Mouse (Mus musculus) left cerebral cortex, adult 11 months (tissue): ENCODE data around the gene Bcr.

Source experiments
- DNase-seq: peaks from one replicate; pipeline ENCODE4 v3.0.0; 2022; ENCODE audit warnings: low spot score

The Bcr gene

GRCm38 (mm10) chr10:75131625-75132024 lies 71.2 kb downstream of the Bcr start:
- DNase-seq, result no peak

DNA sequence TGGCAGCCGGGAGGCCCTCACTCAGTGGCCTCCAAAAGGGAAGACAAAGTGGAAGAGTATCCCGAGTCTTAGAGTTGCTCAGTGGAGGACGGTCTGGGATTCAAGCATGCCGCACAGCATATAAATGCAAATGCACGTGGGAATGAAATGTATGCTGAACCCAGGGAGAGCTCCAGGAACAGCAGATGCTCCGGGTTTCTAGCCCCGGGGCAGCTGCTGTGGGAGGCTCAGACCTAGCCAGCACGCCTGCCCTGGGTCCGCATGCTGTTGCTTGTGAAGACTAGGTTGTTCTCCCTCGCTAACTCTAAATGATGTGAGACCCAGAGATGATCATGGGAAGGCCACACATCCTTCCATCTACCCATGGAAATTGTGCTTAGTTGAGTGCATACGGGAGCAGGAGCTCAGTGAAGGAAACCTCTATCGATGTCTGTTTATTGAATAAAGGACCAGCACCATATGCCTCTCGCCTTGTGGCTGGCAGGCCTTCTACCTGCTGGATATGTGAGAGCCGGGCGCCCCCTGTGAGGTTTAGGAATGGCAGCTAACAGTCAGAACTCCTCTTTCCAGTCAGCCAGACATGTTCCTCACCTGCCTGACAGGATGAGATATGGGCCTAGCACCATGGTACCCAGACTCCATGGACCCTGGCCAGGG lies 74.6 kb downstream of the Bcr start:
- no peak for DNase-seq

DNA sequence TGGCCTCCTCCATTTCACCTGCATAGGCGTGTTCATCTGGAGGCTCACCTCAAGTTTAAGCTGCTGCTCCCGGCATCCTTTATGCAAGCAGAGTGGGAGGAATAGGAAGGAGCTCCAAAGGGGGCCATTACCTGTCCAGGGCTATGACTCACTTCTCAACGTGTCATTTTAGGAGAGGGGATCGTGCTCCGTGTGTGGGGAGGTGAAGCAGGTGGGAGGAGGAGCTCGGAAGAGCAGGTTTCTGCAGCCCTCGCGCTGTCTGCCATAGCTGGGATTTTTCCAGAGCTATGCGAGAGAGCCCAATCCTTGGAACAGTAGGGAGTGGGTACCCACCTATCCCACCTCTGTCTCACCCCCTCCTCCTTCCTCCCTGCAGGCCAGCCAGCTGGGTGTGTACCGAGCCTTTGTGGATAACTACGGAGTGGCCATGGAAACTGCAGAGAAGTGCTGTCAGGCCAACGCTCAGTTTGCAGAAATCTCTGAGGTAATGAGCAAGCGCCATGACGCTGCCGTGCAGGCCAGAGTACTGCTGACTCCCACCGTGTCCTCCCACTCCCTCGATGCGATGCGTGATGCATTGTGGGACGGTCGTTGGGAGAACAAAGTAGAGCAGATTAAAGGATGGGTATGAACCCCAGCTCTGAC lies 75.2 kb downstream of the Bcr start:
- DNase-seq, result no peak

- DNase-seq, result no peak
Observed at GRCm38 (mm10) chr10:75137148-75137547, 76.8 kb downstream of the Bcr start.

DNA sequence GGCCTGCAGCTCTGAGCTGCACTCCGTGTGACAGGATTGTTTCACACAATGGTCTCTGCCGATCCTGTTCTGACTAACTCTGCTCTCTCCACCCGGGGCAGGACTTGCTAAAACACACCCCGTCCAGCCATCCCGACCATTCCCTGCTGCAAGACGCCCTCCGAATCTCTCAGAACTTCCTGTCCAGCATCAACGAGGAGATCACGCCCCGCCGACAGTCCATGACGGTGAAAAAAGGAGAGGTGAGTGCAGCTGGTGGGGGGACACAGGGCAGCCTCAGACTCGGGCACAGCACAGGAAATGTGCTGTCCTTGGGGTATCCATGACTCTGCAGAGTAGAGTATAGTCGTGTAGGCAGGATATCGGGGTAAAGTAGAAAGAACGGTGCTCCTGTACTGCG lies 84.8 kb downstream of the Bcr start:
- DNase-seq, result no peak

GRCm38 (mm10) chr10:75146001-75146400 lies 85.6 kb downstream of the Bcr start:
- DNase-seq, result no peak

DNA sequence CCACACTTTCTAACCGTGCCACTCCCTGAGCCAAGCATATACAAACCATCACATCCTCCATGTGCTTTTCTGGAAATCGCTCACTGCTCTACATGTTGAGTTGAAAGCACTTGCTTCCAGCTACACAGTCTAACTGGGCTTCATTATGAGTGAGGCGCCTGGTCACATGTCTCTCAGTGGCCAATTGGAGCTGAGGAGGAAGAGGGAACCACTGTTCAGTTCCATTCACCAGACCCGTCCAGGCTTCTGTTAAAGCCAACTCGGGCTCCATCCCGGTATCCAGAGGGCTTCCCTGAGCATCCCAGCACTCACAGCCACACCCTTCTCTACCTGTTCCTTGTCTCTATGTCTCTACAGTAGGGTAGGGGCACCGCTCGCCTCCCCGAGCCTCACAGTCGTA lies 86.2 kb downstream of the Bcr start:
- DNase-seq, result no peak

DNA sequence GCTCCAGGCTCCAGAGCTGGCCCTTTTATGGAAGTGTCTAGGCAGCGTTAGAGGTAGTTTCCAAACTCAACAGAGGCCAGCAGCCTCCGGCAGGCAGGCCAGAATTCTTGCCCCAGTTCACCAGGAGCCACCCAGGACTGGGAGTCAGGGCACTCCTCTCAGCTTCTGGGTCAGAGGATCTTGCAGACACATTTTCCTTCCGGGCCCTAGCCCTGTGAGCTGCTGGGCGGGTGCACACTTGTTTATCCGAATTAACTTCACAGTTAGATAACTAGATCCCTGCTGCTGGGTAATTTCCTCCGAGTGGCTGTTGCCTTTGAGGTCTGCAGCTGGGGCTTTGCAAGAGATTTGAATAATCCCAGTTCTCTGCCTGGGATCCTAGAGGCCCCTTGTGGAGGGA lies 87.9 kb downstream of the Bcr start:
- no peak for DNase-seq

DNA sequence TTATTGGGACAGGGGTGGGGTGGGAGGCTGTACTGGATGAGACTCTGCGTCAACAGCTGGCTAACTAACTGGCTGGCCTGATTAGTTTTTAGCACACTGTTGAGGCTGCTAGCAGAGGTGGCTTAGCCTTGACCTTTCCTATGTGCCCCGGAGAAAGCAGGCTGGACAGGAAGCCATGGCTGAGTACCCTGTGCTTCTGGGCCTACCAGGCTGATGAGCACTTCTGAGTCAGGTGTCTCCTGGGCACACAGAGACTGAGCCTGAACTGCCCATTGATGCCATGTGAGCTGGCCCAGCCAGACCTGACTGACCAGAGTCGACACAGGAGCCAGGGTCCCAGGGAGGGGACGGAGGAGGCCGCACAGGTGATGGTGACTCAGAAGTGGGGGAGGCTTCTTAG lies 90.0 kb downstream of the Bcr start:
- no peak for DNase-seq

DNA sequence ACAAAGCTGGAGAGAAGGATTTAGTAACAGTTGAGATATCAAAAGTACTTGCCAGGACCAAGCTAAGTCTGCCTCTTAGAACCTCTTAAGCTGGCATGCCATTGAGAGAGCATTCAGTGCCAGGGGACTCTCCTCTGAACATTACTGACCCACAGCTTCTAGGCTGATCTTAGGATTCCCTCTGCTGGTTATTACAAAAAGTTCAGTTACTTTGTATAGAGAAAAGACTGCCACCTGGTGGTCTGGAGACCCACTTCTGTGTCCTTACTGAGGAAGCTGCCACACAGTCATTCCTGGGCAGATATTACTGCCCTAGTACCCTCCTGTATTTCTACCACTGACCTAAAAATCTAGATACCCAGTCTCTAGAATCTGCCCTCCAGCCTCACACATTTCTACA lies 90.9 kb downstream of the Bcr start:
- DNase-seq, result peak; percentile 83

- no peak for DNase-seq
Observed at GRCm38 (mm10) chr10:75156835-75157234, 96.4 kb downstream of the Bcr start.

DNA sequence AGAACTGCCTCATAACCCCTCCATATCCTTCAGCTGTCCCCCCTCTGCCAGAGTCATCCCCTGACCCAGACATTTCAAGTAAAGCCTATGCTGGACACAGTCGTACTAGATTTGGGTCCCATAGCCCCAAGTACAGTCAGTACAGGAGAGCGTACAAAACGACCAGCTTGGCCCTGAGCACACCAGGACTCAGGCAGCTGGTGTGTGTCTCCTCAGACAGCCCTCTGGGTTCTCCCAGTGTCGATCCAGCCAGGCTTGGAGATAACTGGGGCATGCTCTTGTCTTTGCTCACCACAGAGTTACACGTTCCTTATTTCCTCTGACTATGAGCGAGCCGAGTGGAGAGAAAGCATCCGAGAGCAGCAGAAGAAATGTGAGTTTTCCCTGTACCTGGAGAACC lies 97.3 kb downstream of the Bcr start:
- DNase-seq, result no peak

DNA sequence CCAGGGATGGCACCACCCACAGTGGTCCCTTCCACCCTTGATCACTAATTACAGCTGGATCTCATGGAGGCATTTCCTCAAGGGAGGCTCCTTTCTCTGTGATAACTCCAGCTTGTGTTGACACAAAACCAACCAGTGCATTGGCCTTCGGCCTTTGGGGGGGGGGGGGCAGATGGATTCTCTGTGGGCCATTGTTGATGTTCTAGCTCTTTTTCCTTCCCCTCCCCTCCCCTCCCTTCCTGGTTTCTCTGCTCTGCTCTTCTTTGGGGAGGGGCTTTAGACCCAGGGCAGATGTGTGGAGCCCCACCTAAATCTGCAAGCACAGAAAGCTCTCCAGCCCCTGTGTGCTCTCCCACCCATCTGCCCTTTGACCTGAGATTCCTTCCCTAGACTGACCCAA lies 98.0 kb downstream of the Bcr start:
- no peak for DNase-seq

DNA sequence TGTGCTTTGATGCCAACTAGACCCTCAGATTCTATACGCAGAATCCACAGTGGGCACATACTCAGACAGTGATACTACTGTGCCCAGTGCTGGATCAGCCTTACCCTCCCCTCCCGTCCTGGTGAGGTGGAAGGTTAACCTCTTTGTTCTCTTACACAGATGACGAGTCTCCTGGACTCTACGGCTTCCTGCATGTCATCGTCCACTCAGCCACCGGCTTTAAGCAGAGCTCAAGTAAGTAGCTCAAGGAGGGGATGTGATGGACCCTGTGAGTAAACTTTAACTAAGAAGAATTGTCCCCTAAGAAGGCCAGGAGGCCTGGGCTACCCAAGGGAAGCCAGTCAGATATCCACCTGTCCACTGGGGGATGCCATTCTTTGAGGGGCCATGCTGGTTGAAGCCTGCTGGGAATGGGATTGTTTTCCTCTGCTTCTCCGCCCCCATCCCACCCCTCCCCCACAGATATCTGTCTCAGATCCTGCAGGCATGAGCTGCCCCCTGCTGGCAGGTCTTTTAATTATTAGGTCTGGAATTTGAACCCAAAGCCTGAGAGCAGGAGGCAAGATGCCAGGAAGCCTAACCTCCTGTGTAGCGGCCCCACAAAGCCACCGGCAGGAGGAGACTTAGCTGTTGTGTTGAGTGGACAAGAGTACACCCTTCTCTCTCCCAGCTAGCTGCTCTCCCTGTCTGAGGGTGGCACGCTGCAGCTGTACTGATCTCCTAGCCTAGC lies 99.9 kb downstream of the Bcr start:
- no peak for DNase-seq

DNA sequence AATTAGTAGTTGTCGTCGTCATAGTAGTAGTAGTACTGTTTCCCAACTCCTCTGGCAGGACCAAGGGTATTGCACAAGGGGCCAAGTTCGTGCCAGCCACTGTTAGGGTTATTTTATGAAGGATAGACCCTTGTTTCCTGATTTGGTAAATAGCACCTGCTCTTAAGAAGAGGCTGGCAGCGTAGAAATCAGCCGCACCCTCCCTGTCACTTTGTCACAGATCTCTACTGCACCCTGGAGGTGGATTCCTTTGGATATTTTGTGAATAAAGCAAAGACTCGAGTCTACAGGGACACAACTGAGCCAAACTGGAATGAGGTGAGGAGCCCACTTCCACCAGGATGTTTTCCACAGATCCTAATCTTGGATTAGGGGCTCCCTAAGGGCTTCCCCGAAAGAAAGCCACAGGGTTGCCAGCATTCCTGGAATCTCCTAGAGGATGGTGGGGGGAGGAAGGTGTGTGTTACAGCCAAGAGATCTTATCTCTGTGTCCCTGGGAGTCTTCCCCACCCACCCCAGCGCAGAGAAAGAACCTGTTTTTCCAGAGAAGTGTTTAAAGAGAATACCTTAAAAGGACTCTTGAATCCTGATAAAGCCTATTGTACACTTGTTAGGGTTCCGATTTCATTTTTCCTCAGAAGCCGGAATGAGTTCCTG lies 105.6 kb downstream of the Bcr start:
- DNase-seq, result no peak

GRCm38 (mm10) chr10:75166601-75167000 lies 106.2 kb downstream of the Bcr start:
- no peak for DNase-seq

DNA sequence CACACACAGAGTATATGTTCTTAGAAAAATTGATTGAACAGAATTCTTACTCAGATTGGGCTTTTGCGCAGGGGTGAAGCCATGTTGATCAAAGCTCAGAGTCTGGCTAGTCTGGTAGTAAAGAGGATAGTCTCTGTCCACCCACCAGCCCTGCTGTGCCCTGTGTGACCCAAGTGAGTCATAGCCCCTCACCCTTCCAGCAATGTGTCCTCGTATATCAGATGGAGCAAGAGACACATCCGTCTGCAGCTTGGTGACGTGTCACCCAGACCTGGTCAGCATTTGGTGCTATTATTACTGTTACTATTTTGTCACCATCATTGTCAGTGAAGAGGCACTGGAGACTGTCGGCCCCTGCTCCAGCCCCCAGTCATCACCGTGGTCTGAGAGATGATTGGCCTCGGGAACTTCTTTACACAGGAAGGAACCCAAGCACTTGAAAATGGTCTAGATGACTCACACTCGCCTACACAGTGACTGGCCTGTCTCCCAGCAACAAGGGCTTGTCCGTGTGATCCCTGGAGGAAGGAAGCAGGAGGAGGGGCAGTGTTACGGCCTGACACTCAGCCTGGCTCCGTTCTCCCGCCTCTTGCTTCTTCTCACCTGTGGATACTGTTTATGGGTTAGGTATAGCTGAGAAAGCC lies 109.9 kb downstream of the Bcr start:
- DNase-seq, result no peak

DNA sequence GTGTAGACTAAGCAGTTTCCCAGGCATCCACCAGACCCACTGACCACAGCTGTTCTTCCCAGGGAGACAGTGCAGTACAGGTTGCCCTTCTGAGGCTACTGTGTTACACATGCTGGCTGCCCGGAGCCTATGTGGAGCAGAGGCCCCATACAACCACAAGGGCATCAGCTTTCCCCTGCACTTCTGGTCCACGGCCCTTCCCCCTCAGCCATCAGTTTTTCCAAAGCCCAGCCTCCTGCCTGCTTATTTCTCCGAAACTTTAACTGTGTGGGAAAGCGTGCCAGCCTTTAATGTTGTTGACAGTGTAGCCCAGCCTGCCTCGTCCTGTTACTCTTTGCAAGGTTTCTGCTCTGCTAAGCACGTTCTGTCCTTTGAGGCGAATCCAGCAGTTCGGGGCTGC lies 112.7 kb downstream of the Bcr start:
- DNase-seq, result no peak

- no peak for DNase-seq
Observed at GRCm38 (mm10) chr10:75173712-75174111, 113.3 kb downstream of the Bcr start.

DNA sequence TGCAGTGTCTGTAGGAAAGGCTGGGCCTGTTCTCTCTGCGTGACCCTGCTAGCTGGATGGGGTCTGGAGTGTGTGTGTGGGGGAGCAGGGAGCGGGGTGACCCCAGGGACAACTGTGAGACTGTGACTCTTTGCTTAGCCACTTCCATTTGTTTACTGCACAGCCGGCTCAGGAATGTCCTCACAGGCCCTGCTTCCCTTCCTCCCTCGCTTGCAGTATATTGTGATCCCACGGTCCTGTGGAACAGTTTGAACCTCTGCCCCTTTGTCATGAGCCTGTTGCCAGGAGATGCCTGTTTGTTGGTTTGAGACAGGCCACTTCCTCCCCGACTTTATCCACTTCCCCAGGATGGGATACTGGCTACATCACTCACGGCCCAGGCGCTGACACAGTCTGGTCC lies 116.1 kb downstream of the Bcr start:
- DNase-seq, result no peak

GRCm38 (mm10) chr10:75178911-75179310 lies 118.5 kb downstream of the Bcr start:
- no peak for DNase-seq

- DNase-seq, result peak; percentile 57
Observed at GRCm38 (mm10) chr10:75182151-75182774, 121.9 kb downstream of the Bcr start.
